Mouse (Mus musculus): ENCODE data around the gene Rars2.

- TF ChIP-seq CTCF (IDR thresholded peaks at IDR 0.05; ENCODE audit: extremely low read depth, insufficient read depth, insufficient read length, insufficient replicate concordance) (no peak), POLR2A (IDR thresholded peaks at IDR 0.05; ENCODE audit: low read depth, low read length) (no peak)
Measured at GRCm38 (mm10) chr4:34582476-34582875, 32.3 kb upstream of the Rars2 start.

Data from spleen, adult 2 months (tissue).